Mouse (Mus musculus): ENCODE measurements around the gene Gm21897. TPM values are rescaled to one million over a fixed set of nuclear protein-coding genes. Genes with fewer than 3 reads are reported as not detected.

Gm21897 gene
- polyA plus RNA-seq, 1 experiment from 2014 or later, result not detected

GRCm38 (mm10) chr16:15349381-15349780, 32.1 kb downstream of the Gm21897 start:
- WGBS, result 58% methylated on average over 2 of the region's 2 CpGs
- no peak for DNase-seq (ENCODE audit: low spot score)
- Histone ChIP-seq H3K4me3 (ENCODE audit: low read depth, low read length) (no peak overlapping the region), H3K9ac (ENCODE audit: low read length) (no peak overlapping the region), H3K9me3 (ENCODE audit: control insufficient read depth, low read length) (no peaks in the 10 kb centered on the region), H3K4me2 (ENCODE audit: low read length) (no peak overlapping the region), H3K4me1 (replicated peaks; ENCODE audit: control insufficient read depth, insufficient read depth, low read length) (no peaks in the 10 kb centered on the region), H3K27me3 (replicated peaks; ENCODE audit: control insufficient read depth, insufficient read depth, low read length) (no peaks in the 10 kb centered on the region), H3K36me3 (ENCODE audit: control insufficient read depth, insufficient read depth, low read length) (no peaks in the 10 kb centered on the region), H3K27ac (ENCODE audit: low read depth) (no peak overlapping the region)
- no peak for ATAC-seq (replicated peaks; ENCODE audit: low FRiP score, low TSS enrichment, low read depth)

- Histone ChIP-seq H3K4me3 (ENCODE audit: low read depth, low read length) (no peak overlapping the region), H3K9me3 (ENCODE audit: control insufficient read depth, low read length) (no peaks in the 10 kb centered on the region), H3K27ac (ENCODE audit: low read depth) (no peak overlapping the region), H3K4me2 (ENCODE audit: low read length) (no peak overlapping the region), H3K9ac (ENCODE audit: low read length) (no peak overlapping the region), H3K36me3 (ENCODE audit: control insufficient read depth, insufficient read depth, low read length) (no peaks in the 10 kb centered on the region), H3K27me3 (replicated peaks; ENCODE audit: control insufficient read depth, insufficient read depth, low read length) (no peaks in the 10 kb centered on the region), H3K4me1 (replicated peaks; ENCODE audit: control insufficient read depth, insufficient read depth, low read length) (no peaks in the 10 kb centered on the region)
- no peak for ATAC-seq (replicated peaks; ENCODE audit: low FRiP score, low TSS enrichment, low read depth)
- 69% methylated on average over 1 of the region's 1 CpGs for WGBS
- DNase-seq (ENCODE audit: low spot score), result no peak
Measured at GRCm38 (mm10) chr16:15351301-15351700, 34.0 kb downstream of the Gm21897 start.

- WGBS, result 67% methylated on average over 2 of the region's 2 CpGs
- ATAC-seq (replicated peaks; ENCODE audit: low FRiP score, low TSS enrichment, low read depth), result no peak
Measured at GRCm38 (mm10) chr16:15352320-15352719, 35.1 kb downstream of the Gm21897 start.

GRCm38 (mm10) chr16:15354901-15355300, 37.6 kb downstream of the Gm21897 start:
- no peak overlapping the region for H3K4me3 ChIP-seq (ENCODE audit: low read depth, low read length)
- no peaks in the 10 kb centered on the region for H3K27me3 ChIP-seq (replicated peaks; ENCODE audit: control insufficient read depth, insufficient read depth, low read length)
- H3K36me3 ChIP-seq (ENCODE audit: control insufficient read depth, insufficient read depth, low read length), result no peaks in the 10 kb centered on the region
- DNase-seq (ENCODE audit: low spot score) (no peak), ATAC-seq (replicated peaks; ENCODE audit: low FRiP score, low TSS enrichment, low read depth) (no peak)
- H3K4me2 ChIP-seq (ENCODE audit: low read length), result no peak overlapping the region
- peaks cover 7% of the 10 kb centered on the region; the same call in 1 of the 2 replicates for H3K4me1 ChIP-seq (replicated peaks; ENCODE audit: control insufficient read depth, insufficient read depth, low read length)
- no peak overlapping the region for H3K27ac ChIP-seq (ENCODE audit: low read depth)
- no peaks in the 10 kb centered on the region for H3K9me3 ChIP-seq (ENCODE audit: control insufficient read depth, low read length)
- no peak overlapping the region for H3K9ac ChIP-seq (ENCODE audit: low read length)
- 43% methylated on average over 2 of the region's 2 CpGs for whole genome bisulfite sequencing

More at GRCm38 (mm10) chr16:15352320-15352719, 35.1 kb downstream of the Gm21897 start:
- 0 out of 2 replicates have a peak, but pooled peaks cover under 1% of the 10 kb centered on the region for H3K4me1 ChIP-seq (replicated peaks; ENCODE audit: control insufficient read depth, insufficient read depth, low read length)
- no peaks in the 10 kb centered on the region for H3K27me3 ChIP-seq (replicated peaks; ENCODE audit: control insufficient read depth, insufficient read depth, low read length)
- DNase-seq (ENCODE audit: low spot score), result no peak
- no peaks in the 10 kb centered on the region for H3K9me3 ChIP-seq (ENCODE audit: control insufficient read depth, low read length)
- no peak overlapping the region for H3K4me2 ChIP-seq (ENCODE audit: low read length)
- no peaks in the 10 kb centered on the region for H3K36me3 ChIP-seq (ENCODE audit: control insufficient read depth, insufficient read depth, low read length)
- H3K4me3 ChIP-seq (ENCODE audit: low read depth, low read length), result no peak overlapping the region
- no peak overlapping the region for H3K27ac ChIP-seq (ENCODE audit: low read depth)
- H3K9ac ChIP-seq (ENCODE audit: low read length), result no peak overlapping the region

- Histone ChIP-seq H3K27me3 (replicated peaks; ENCODE audit: control insufficient read depth, insufficient read depth, low read length) (no peaks in the 10 kb centered on the region), H3K9me3 (ENCODE audit: control insufficient read depth, low read length) (no peaks in the 10 kb centered on the region), H3K36me3 (ENCODE audit: control insufficient read depth, insufficient read depth, low read length) (no peaks in the 10 kb centered on the region), H3K4me3 (ENCODE audit: low read depth, low read length) (no peak overlapping the region), H3K9ac (ENCODE audit: low read length) (no peak overlapping the region), H3K4me2 (ENCODE audit: low read length) (no peak overlapping the region), H3K27ac (ENCODE audit: low read depth) (no peak overlapping the region), H3K4me1 (replicated peaks; ENCODE audit: control insufficient read depth, insufficient read depth, low read length) (peaks cover 7% of the 10 kb centered on the region; the same call in 1 of the 2 replicates)
- 85% methylated on average over 1 of the region's 1 CpGs for WGBS
- DNase-seq (ENCODE audit: low spot score), result no peak
- ATAC-seq (replicated peaks; ENCODE audit: low FRiP score, low TSS enrichment, low read depth), result no peak
Measured at GRCm38 (mm10) chr16:15355339-15355738, 38.1 kb downstream of the Gm21897 start.

- no peak overlapping the region for H3K9ac ChIP-seq (ENCODE audit: low read length)
- DNase-seq (ENCODE audit: low spot score) (no peak), ATAC-seq (replicated peaks; ENCODE audit: low FRiP score, low TSS enrichment, low read depth) (no peak)
- no peaks in the 10 kb centered on the region for H3K27me3 ChIP-seq (replicated peaks; ENCODE audit: control insufficient read depth, insufficient read depth, low read length)
- H3K4me2 ChIP-seq (ENCODE audit: low read length), result no peak overlapping the region
- no peaks in the 10 kb centered on the region for H3K9me3 ChIP-seq (ENCODE audit: control insufficient read depth, low read length)
- H3K36me3 ChIP-seq (ENCODE audit: control insufficient read depth, insufficient read depth, low read length), result no peaks in the 10 kb centered on the region
- no peak overlapping the region for H3K27ac ChIP-seq (ENCODE audit: low read depth)
- H3K4me1 ChIP-seq (replicated peaks; ENCODE audit: control insufficient read depth, insufficient read depth, low read length), result peaks cover 7% of the 10 kb centered on the region; the same call in 1 of the 2 replicates
- H3K4me3 ChIP-seq (ENCODE audit: low read depth, low read length), result no peak overlapping the region
Measured at GRCm38 (mm10) chr16:15357766-15358165, 40.5 kb downstream of the Gm21897 start.

GRCm38 (mm10) chr16:15359110-15359782, 42.0 kb downstream of the Gm21897 start:
- WGBS, result 87% methylated on average over 3 of the region's 3 CpGs
- no peaks in the 10 kb centered on the region for H3K36me3 ChIP-seq (ENCODE audit: control insufficient read depth, insufficient read depth, low read length)
- no peak for ATAC-seq (replicated peaks; ENCODE audit: low FRiP score, low TSS enrichment, low read depth)

GRCm38 (mm10) chr16:15360825-15361224, 43.6 kb downstream of the Gm21897 start:
- peaks cover 7% of the 10 kb centered on the region; the same call in 1 of the 2 replicates for H3K4me1 ChIP-seq (replicated peaks; ENCODE audit: control insufficient read depth, insufficient read depth, low read length)
- DNase-seq (ENCODE audit: low spot score), result no peak
- no peak overlapping the region for H3K4me3 ChIP-seq (ENCODE audit: low read depth, low read length)

More at GRCm38 (mm10) chr16:15359110-15359782, 42.0 kb downstream of the Gm21897 start:
- no peak overlapping the region for H3K4me3 ChIP-seq (ENCODE audit: low read depth, low read length)
- no peak overlapping the region for H3K9ac ChIP-seq (ENCODE audit: low read length)
- H3K27ac ChIP-seq (ENCODE audit: low read depth), result no peak overlapping the region
- no peak for DNase-seq (ENCODE audit: low spot score)
- no peak overlapping the region for H3K4me2 ChIP-seq (ENCODE audit: low read length)
- H3K9me3 ChIP-seq (ENCODE audit: control insufficient read depth, low read length), result no peaks in the 10 kb centered on the region
- H3K4me1 ChIP-seq (replicated peaks; ENCODE audit: control insufficient read depth, insufficient read depth, low read length), result peaks cover 7% of the 10 kb centered on the region; the same call in 1 of the 2 replicates
- no peaks in the 10 kb centered on the region for H3K27me3 ChIP-seq (replicated peaks; ENCODE audit: control insufficient read depth, insufficient read depth, low read length)

More at GRCm38 (mm10) chr16:15360825-15361224, 43.6 kb downstream of the Gm21897 start:
- no peaks in the 10 kb centered on the region for H3K36me3 ChIP-seq (ENCODE audit: control insufficient read depth, insufficient read depth, low read length)
- H3K27ac ChIP-seq (ENCODE audit: low read depth), result no peak overlapping the region
- H3K27me3 ChIP-seq (replicated peaks; ENCODE audit: control insufficient read depth, insufficient read depth, low read length), result no peaks in the 10 kb centered on the region
- H3K9me3 ChIP-seq (ENCODE audit: control insufficient read depth, low read length), result no peaks in the 10 kb centered on the region
- H3K9ac ChIP-seq (ENCODE audit: low read length), result no peak overlapping the region
- no peak for ATAC-seq (replicated peaks; ENCODE audit: low FRiP score, low TSS enrichment, low read depth)
- no peak overlapping the region for H3K4me2 ChIP-seq (ENCODE audit: low read length)
